Mouse (Mus musculus): ENCODE results near the gene Tmem201.
"Not testable (repeated sequence)": the region's sequence is repeated elsewhere in the genome, so short reads cannot be mapped to it uniquely, and the experiment has no call there.

DNA sequence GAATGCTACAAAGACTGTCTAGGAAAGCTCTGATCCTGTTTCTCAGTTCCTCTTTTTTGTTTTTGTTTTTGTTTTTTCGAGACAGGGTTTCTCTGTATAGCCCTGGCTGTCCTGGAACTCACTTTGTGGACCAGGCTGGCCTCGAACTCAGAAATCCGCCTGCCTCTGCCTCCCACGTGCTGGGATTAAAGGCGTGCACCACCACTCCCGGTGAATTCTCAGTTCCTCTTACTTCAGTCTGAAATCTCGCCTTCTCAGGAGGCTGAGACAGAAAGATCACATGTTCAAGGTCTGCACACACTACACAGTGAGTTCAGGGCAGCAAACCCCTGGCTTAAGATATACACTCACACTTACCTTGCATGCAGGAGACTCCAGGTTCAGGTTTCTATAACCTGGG lies 18.7 kb upstream of the Tmem201 start:
- not testable (repeated sequence) for TF ChIP-seq CTCF (IDR thresholded peaks at IDR 0.05; ENCODE audit: low read depth, low read length); POLR2A (IDR thresholded peaks at IDR 0.05; ENCODE audit: extremely low read depth, insufficient read depth, low read length)
